12 mouse cellular contexts compared by ENCODE assay signal in the genomic region with DNA sequence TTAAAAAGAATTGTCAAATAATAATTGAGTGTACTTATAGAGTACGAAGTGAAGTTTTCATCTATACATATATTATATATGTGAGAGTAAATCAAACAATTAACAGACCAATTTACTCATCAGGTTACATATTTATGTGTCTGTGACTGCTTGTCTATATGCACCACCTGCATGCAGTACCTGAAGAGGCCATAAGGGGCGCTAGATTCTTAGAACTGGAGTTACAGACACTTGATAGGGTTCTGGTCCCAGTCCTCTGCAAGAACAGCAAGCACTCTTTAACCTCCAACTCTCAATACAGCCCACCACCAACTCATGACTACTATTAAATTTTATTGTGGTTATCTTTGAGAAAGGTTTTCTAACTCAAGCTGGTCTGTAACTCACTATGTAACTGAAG.
DNase-seq lines count a peak whose midpoint lies in the region; ATAC-seq and TF ChIP-seq lines count a peak whose summit lies in the region.
"Had no signal": no experiment of that assay in that cellular context is flagged by ENCODE, and none has a peak within 500 bp of the region (broad histone marks: within the 10 kb centered on the region; RNA-seq: fewer than 3 reads in every experiment).

No protein-coding gene starts in this region.

- no peak overlapping the region for H3K27ac ChIP-seq in intestine, postnatal 0 days (ENCODE audit: low read depth, low read length)
- no peak overlapping the region for H3K27ac ChIP-seq in intestine, embryonic 16.5 days (ENCODE audit: low read length)
- no peak overlapping the region for H3K27ac ChIP-seq in midbrain, embryonic 11.5 days (ENCODE audit: low read depth, low read length)
- H3K27ac ChIP-seq in midbrain, embryonic 16.5 days (ENCODE audit: low read length): no peak overlapping the region
- H3K27ac ChIP-seq in MEL (ENCODE audit: control insufficient read depth, low read depth, low read length): no peak overlapping the region
- no peak overlapping the region for H3K27ac ChIP-seq in testis, adult 2 months (ENCODE audit: control insufficient read depth, insufficient read depth, low read depth, low read length)
- H3K27ac ChIP-seq: embryonic facial prominence, embryonic 10.5 days; intestine, embryonic 15.5 days; stomach, embryonic 15.5 days had no signal

- H3K4me2 ChIP-seq in intestine, postnatal 0 days (replicated peaks; ENCODE audit: low read depth): no peak overlapping the region
- no peak overlapping the region for H3K4me2 ChIP-seq in intestine, embryonic 16.5 days (ENCODE audit: low read depth, low read length)
- no peak overlapping the region for H3K4me2 ChIP-seq in midbrain, embryonic 11.5 days
- no peak overlapping the region for H3K4me2 ChIP-seq in midbrain, embryonic 16.5 days (ENCODE audit: low read length)
- H3K4me2 ChIP-seq: intestine, embryonic 15.5 days; stomach, embryonic 15.5 days had no signal

- no peak overlapping the region for H3K4me3 ChIP-seq in intestine, postnatal 0 days (ENCODE audit: low read depth, low read length)
- H3K4me3 ChIP-seq in intestine, embryonic 16.5 days (ENCODE audit: low read length): no peak overlapping the region
- no peak overlapping the region for H3K4me3 ChIP-seq in midbrain, embryonic 11.5 days (ENCODE audit: low read depth, low read length)
- H3K4me3 ChIP-seq in midbrain, embryonic 16.5 days (ENCODE audit: low read depth, low read length): no peak overlapping the region
- H3K4me3 ChIP-seq in MEL (ENCODE audit: control insufficient read depth in 1 of 2, insufficient read depth in 1 of 2, low read depth in 2 of 2, low read length in 2 of 2): no peak overlapping the region
- no peak overlapping the region for H3K4me3 ChIP-seq in testis, adult 2 months (ENCODE audit: control insufficient read depth, low read depth, low read length)
- H3K4me3 ChIP-seq: embryonic facial prominence, embryonic 10.5 days; intestine, embryonic 15.5 days; stomach, embryonic 15.5 days had no signal

- no peak for ATAC-seq in intestine, postnatal 0 days
- ATAC-seq in intestine, embryonic 16.5 days: no peak
- no peak for ATAC-seq in midbrain, embryonic 11.5 days (ENCODE audit: low FRiP score)
- ATAC-seq in midbrain, embryonic 16.5 days: no peak
- ATAC-seq: intestine, embryonic 15.5 days had no signal

- H3K4me1 ChIP-seq in intestine, postnatal 0 days (replicated peaks; ENCODE audit: control insufficient read depth, insufficient read depth, low read length): no peaks in the 10 kb centered on the region
- no peaks in the 10 kb centered on the region for H3K4me1 ChIP-seq in intestine, embryonic 16.5 days (ENCODE audit: control insufficient read depth, insufficient read depth, low read length)
- no peaks in the 10 kb centered on the region for H3K4me1 ChIP-seq in midbrain, embryonic 11.5 days (ENCODE audit: control insufficient read depth, insufficient read depth, low read length)
- H3K4me1 ChIP-seq in midbrain, embryonic 16.5 days (ENCODE audit: control insufficient read depth, insufficient read depth, low read length): no peaks in the 10 kb centered on the region
- no peaks in the 10 kb centered on the region for H3K4me1 ChIP-seq in MEL (ENCODE audit: control insufficient read depth in 1 of 2, insufficient read depth in 2 of 2, low read length in 2 of 2)
- no peaks in the 10 kb centered on the region for H3K4me1 ChIP-seq in testis, adult 2 months (ENCODE audit: control insufficient read depth, insufficient read depth, low read length)
- H3K4me1 ChIP-seq: embryonic facial prominence, embryonic 10.5 days; intestine, embryonic 15.5 days; stomach, embryonic 15.5 days had no signal

- no peaks in the 10 kb centered on the region for H3K27me3 ChIP-seq in intestine, postnatal 0 days (replicated peaks; ENCODE audit: control insufficient read depth, insufficient read depth, low read length)
- no peaks in the 10 kb centered on the region for H3K27me3 ChIP-seq in intestine, embryonic 16.5 days (replicated peaks; ENCODE audit: control insufficient read depth, insufficient read depth, low read length)
- no peaks in the 10 kb centered on the region for H3K27me3 ChIP-seq in midbrain, embryonic 11.5 days (ENCODE audit: control insufficient read depth, insufficient read depth, low read length)
- no peaks in the 10 kb centered on the region for H3K27me3 ChIP-seq in midbrain, embryonic 16.5 days (ENCODE audit: control insufficient read depth, insufficient read depth, low read depth, low read length)
- H3K27me3 ChIP-seq in MEL (ENCODE audit: control insufficient read depth in 1 of 2, insufficient read depth in 2 of 2, low read length in 2 of 2): no peaks in the 10 kb centered on the region
- no peaks in the 10 kb centered on the region for H3K27me3 ChIP-seq in testis, adult 2 months (ENCODE audit: control insufficient read depth, insufficient read depth, low read length)
- H3K27me3 ChIP-seq: intestine, embryonic 15.5 days; stomach, embryonic 15.5 days had no signal

- no peak for TF ChIP-seq EP300 in MEL (IDR thresholded peaks at IDR 0.05; ENCODE audit: low read depth in 1 of 2, low read length in 2 of 2)

- TF ChIP-seq POLR2A in MEL (IDR thresholded peaks at IDR 0.05; ENCODE audit: control insufficient read depth in 1 of 2, insufficient read depth in 1 of 2, low read depth in 1 of 2, low read length in 2 of 2, poor library complexity in 1 of 2): no peak
- TF ChIP-seq POLR2A in testis, adult 2 months (IDR thresholded peaks at IDR 0.05; ENCODE audit: control insufficient read depth, low read depth, low read length): no peak

- TF ChIP-seq RAD21 in MEL (IDR thresholded peaks at IDR 0.05; ENCODE audit: low read depth, low read length): no peak

- 71% methylated on average over 2 of the region's 2 CpGs for WGBS in intestine, postnatal 0 days
- WGBS in intestine, embryonic 16.5 days: 70% methylated on average over 2 of the region's 2 CpGs
- WGBS in midbrain, embryonic 11.5 days: 65% methylated on average over 2 of the region's 2 CpGs
- 65% methylated on average over 2 of the region's 2 CpGs for WGBS in midbrain, embryonic 16.5 days

- H3K9ac ChIP-seq in intestine, postnatal 0 days (ENCODE audit: low read depth, low read length): no peak overlapping the region
- H3K9ac ChIP-seq in intestine, embryonic 16.5 days (ENCODE audit: low read depth, low read length): no peak overlapping the region
- H3K9ac ChIP-seq in midbrain, embryonic 11.5 days (ENCODE audit: low read length): no peak overlapping the region
- H3K9ac ChIP-seq in midbrain, embryonic 16.5 days (ENCODE audit: low read depth, low read length): no peak overlapping the region
- H3K9ac ChIP-seq in MEL (ENCODE audit: control insufficient read depth, low read depth, low read length, poor library complexity, severe bottlenecking): no peak overlapping the region
- H3K9ac ChIP-seq: intestine, embryonic 15.5 days; stomach, embryonic 15.5 days had no signal

- no peaks in the 10 kb centered on the region for H3K79me2 ChIP-seq in MEL (ENCODE audit: control insufficient read depth, insufficient read depth, low read length, poor library complexity)

- TF ChIP-seq CTCF in intestine, postnatal 0 days (IDR thresholded peaks at IDR 0.05; ENCODE audit: low read depth): peak; percentile 18; the same call in 1 of the 2 replicates
- TF ChIP-seq CTCF in MEL (IDR thresholded peaks at IDR 0.05 in 2 of 3, conservative IDR thresholded peaks at IDR 0.05 in 1 of 3; ENCODE audit: control insufficient read depth in 1 of 3, insufficient read depth in 1 of 3, low read depth in 2 of 3, low read length in 3 of 3, poor library complexity in 1 of 3, severe bottlenecking in 1 of 3): peak; percentile 25 to 41 (median 29)
- TF ChIP-seq CTCF in testis, adult 2 months (IDR thresholded peaks at IDR 0.05; ENCODE audit: control insufficient read depth, insufficient read depth, insufficient replicate concordance, low read depth, low read length): peak; percentile 27; the same call in 1 of the 2 replicates

- no peaks in the 10 kb centered on the region for H3K36me3 ChIP-seq in intestine, postnatal 0 days (ENCODE audit: control insufficient read depth, insufficient read depth)
- no peaks in the 10 kb centered on the region for H3K36me3 ChIP-seq in intestine, embryonic 16.5 days (ENCODE audit: control insufficient read depth, insufficient read depth, low read length)
- no peaks in the 10 kb centered on the region for H3K36me3 ChIP-seq in midbrain, embryonic 11.5 days (ENCODE audit: control insufficient read depth, insufficient read depth, low read length)
- no peaks in the 10 kb centered on the region for H3K36me3 ChIP-seq in midbrain, embryonic 16.5 days (ENCODE audit: control insufficient read depth, insufficient read depth, low read length)
- H3K36me3 ChIP-seq in MEL (ENCODE audit: control insufficient read depth in 1 of 2, insufficient read depth in 2 of 2, low read length in 2 of 2): no peaks in the 10 kb centered on the region
- H3K36me3 ChIP-seq in testis, adult 2 months (ENCODE audit: control insufficient read depth, insufficient read depth, low read length): no peaks in the 10 kb centered on the region
- H3K36me3 ChIP-seq: embryonic facial prominence, embryonic 10.5 days; intestine, embryonic 15.5 days; stomach, embryonic 15.5 days had no signal

- H3K9me3 ChIP-seq in intestine, postnatal 0 days (ENCODE audit: control insufficient read depth): no peaks in the 10 kb centered on the region
- H3K9me3 ChIP-seq in intestine, embryonic 16.5 days (ENCODE audit: control insufficient read depth, low read length): no peaks in the 10 kb centered on the region
- no peaks in the 10 kb centered on the region for H3K9me3 ChIP-seq in midbrain, embryonic 11.5 days (ENCODE audit: control insufficient read depth, low read length)
- no peaks in the 10 kb centered on the region for H3K9me3 ChIP-seq in midbrain, embryonic 16.5 days (replicated peaks; ENCODE audit: control insufficient read depth, low read length, poor library complexity, severe bottlenecking)
- no peaks in the 10 kb centered on the region for H3K9me3 ChIP-seq in MEL (replicated peaks; ENCODE audit: insufficient read depth, low read length)
- H3K9me3 ChIP-seq: intestine, embryonic 15.5 days; stomach, embryonic 15.5 days had no signal

- peak; percentile 80 for DNase-seq in midbrain, embryonic 11.5 days (ENCODE audit: low spot score, missing footprints)
- peak; percentile 24 for DNase-seq in MEL (ENCODE audit: low read depth, low spot score)
- DNase-seq in urinary bladder, postnatal 4 days (ENCODE audit: low spot score in 2 of 2): no peak
- DNase-seq in cerebellum, adult 8-10 months: no peak
- DNase-seq: lung, adult 18-20 months had no signal

TF ChIP-seq in MEL, 35 proteins besides CTCF, POLR2A, EP300 and RAD21 (continues in another document):
- TF ChIP-seq USF1 (IDR thresholded peaks at IDR 0.05; ENCODE audit: low read depth, low read length) (no peak), TAL1 (IDR thresholded peaks at IDR 0.05; ENCODE audit: low read length) (no peak), UBTF (IDR thresholded peaks at IDR 0.05; ENCODE audit: borderline replicate concordance, insufficient read depth, low read depth, low read length) (no peak), CHD1 (IDR thresholded peaks at IDR 0.05; ENCODE audit: low read depth, low read length) (no peak), MYC (IDR thresholded peaks at IDR 0.05; ENCODE audit: low read depth, low read length) (no peak), ZMIZ1 (IDR thresholded peaks at IDR 0.05; ENCODE audit: low read depth, low read length) (no peak), NRF1 (IDR thresholded peaks at IDR 0.05; ENCODE audit: insufficient read depth, low read depth, low read length, poor library complexity, severe bottlenecking) (no peak)

Comparison
In these comparisons a context has a peak if more than half of its experiments do, and no peak if none do; other contexts are left out.
1. DNase-seq: peak in midbrain, embryonic 11.5 days (single experiment) and MEL (single experiment); none in urinary bladder, postnatal 4 days (0 of 2) and cerebellum, adult 8-10 months (single experiment).
2. Peak in every context shown above with its lines, with median percentiles within 50 percentile points of each other: CTCF ChIP-seq.